Mouse (Mus musculus): Measurements from ENCODE around the gene Mif4gd. TPM values are rescaled to one million over a fixed set of nuclear protein-coding genes. Genes with fewer than 3 reads are reported as not detected.

Mif4gd gene
- polyA plus RNA-seq, 1 experiment from 2014 or later, result 30.0 TPM

DNA sequence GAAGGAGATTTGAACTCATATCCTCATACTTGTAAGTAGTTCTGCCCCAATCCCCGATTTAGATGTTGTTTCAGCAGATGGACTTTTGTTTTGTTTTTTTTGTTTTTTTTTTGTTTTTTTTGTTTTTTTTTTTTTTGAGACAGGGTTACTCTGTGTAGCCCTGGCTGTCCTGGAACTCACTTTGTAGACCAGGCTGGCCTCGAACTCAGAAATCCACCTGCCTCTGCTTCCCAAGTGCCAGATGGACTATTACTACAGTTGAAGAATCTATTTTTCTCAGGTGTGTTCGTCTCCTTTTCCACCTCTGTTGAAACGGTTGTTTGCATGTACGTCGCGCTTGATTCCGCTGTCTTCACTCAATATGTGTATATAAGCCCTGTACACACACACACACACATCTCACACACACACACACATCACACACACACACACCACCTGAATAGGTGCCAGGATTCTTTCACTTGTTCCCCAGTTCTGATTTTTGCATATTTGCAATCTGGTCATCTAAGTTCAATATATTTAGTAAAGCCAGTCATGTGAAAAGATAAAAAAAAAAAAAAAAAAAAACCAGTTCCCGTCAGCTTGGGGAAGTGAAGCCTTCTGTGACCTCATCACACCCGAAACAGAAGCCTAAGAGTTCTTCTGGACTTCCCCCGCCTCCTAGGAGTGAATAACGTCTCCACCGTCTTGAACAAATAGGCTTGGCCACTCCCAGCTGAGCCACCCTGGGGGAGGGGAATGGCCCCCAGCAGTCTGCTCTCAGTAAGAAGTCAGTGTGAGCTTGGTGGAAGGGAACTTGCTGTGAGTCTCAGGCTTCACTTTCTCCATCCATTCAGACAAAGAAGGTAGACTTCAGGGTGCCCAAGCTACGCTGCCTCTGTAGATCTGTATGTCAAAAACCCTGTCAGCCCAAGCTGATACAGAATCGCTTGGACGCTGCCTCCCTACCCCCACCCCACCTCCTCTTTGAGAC, 18.0 kb upstream of the Mif4gd start:
- Histone ChIP-seq H3K9me3 (no peaks in the 10 kb centered on the region), H3K27ac (no peak overlapping the region), H3K36me3 (no peaks in the 10 kb centered on the region), H3K4me1 (replicated peaks) (peaks cover 6% of the 10 kb centered on the region; the same call in 1 of the 2 replicates), H3K9ac (no peak overlapping the region), H3K4me2 (replicated peaks) (peak overlapping the region; percentile 30; the same call in 1 of the 2 replicates), H3K4me3 (replicated peaks) (no peak overlapping the region), H3K27me3 (replicated peaks) (no peaks in the 10 kb centered on the region)
- ATAC-seq, result no peak
- 48% methylated on average over 16 of the region's 16 CpGs for WGBS

DNA sequence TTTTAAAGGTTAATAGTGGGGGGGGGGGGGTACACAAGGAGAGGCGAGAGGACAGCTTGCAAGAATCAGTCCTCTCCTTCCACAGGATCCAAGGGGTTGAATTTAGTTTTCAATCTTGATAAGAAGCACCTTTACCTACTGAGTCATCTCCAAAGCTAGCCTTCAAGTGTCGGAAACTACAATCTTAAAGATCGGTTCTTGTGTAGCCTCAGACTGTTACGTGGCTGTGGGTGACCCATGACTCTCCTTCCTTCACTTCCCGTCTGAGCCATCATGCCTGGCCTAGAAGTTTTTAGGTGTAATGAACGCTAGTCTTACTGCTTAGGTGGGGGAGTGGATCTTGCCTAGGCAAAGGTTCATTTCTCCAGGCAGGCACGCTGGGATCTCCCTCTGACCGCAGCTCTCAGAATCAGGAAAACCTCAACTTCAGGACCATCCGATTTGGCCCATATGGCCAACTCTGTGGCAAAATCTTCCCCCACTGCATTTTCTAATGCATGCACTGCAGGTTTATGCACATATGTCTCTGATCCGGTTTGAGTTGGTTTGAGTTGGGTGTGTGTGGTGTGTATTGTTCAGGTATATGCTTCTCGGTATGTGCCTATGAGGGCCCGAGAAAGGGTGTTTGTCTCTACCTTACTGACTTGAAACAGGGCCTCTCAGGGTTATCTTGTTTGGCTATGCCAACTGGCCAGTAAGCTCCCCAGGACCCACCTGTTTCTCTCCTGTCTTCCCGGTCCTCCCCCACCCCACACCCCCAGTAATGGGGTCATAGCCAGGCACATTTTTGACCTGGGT, 17.2 kb upstream of the Mif4gd start:
- peaks cover 6% of the 10 kb centered on the region; the same call in 1 of the 2 replicates for H3K4me1 ChIP-seq (replicated peaks)
- no peak overlapping the region for H3K27ac ChIP-seq
- WGBS, result 86% methylated on average over 13 of the region's 13 CpGs
- H3K36me3 ChIP-seq, result no peaks in the 10 kb centered on the region
- H3K27me3 ChIP-seq (replicated peaks), result no peaks in the 10 kb centered on the region
- H3K9ac ChIP-seq, result no peak overlapping the region
- no peaks in the 10 kb centered on the region for H3K9me3 ChIP-seq
- no peak overlapping the region for H3K4me2 ChIP-seq (replicated peaks)
- H3K4me3 ChIP-seq (replicated peaks), result no peak overlapping the region
- no peak for ATAC-seq

DNA sequence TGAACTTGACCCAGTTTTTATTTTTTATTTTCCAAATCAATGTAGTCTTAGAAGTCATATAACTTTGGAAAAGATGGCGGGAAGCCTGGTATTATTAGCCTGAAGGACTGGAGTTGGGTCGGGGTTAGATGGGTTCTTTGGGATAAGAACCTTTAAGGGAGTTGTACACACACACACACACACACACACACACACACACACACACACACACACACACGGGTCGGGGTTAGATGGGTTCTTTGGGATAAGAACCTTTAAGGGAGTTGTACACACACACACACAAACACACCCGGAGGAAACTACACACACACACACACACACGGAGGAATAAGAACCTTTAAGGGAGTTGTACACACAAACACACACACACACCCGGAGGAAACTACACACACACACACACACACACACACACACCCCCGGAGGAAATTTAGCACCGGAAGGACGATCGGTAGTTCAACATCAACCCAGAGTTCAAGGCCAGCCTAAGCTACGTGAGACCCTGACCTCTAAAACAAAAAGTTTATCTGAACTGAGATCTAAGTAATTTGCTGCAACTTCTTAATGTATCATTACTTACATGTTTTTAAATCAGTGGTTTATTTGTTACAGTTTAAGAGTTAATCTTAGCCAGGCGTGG, 15.8 kb upstream of the Mif4gd start:
- H3K4me2 ChIP-seq (replicated peaks), result peak overlapping the region; percentile 53
- H3K9ac ChIP-seq, result no peak overlapping the region
- ATAC-seq, result peak; percentile 27
- H3K27ac ChIP-seq, result no peak overlapping the region
- H3K36me3 ChIP-seq, result no peaks in the 10 kb centered on the region
- no peaks in the 10 kb centered on the region for H3K27me3 ChIP-seq (replicated peaks)
- H3K4me1 ChIP-seq (replicated peaks), result peaks cover 6% of the 10 kb centered on the region; the same call in 1 of the 2 replicates
- 50% methylated on average over 13 of the region's 13 CpGs for WGBS
- no peaks in the 10 kb centered on the region for H3K9me3 ChIP-seq
- peak overlapping the region; percentile 70 for H3K4me3 ChIP-seq (replicated peaks)

DNA sequence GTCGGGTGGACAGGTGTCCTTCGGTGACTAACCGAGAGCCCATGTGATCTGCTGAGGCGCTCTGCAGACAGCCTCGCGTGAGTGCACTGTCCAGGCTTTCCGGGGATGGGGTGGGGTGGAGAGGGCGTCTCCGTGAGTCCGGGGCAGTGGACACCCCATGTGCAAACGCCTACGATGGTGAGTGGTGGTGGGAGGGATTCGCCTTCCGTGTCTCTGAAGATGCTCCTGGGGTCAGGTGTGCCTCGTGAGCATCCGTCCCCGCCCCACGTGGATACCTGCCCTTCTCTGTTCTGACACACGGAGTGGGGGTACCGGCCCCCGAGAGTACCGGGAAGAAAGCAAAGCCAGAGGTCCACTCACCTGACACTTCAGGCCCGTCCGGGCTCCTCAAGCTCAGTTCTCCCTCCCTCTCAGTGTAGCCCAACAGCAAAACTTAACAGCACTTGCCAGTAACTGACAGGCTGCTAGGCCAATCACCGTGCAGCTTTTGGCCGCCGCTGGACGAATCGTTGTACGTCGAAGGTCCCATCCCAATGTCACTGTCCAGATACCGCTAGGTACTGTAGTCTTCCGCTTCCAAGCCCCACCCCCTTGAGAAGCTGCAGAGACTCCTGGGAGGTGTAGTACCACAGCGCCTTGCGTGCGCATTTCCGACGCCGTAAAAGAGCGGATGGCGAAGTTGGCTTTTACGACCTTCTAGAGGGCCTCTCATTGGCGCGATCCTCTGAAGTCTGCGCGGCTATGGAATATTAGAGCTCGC, 15.1 kb upstream of the Mif4gd start, which contains the start of gene Slc25a19:
Gene Slc25a19, minus strand, starts transcription at position 591 of the 760 bp plus-strand sequence.
- Histone ChIP-seq H3K27me3 (replicated peaks) (no peaks in the 10 kb centered on the region), H3K9me3 (no peaks in the 10 kb centered on the region), H3K4me1 (replicated peaks) (peaks cover 6% of the 10 kb centered on the region; the same call in 1 of the 2 replicates), H3K4me3 (replicated peaks) (peak within 1 kb of the TSS; percentile 70), H3K27ac (peak within 1 kb of the TSS; percentile 67), H3K36me3 (0 out of 2 replicates have a peak, but pooled peaks cover 2% of the 10 kb centered on the region), H3K4me2 (replicated peaks) (peak within 1 kb of the TSS; percentile 85), H3K9ac (peak within 1 kb of the TSS; percentile 64)
- ATAC-seq, result peak; percentile 99
- WGBS, result under 1% methylated on average over 47 of the region's 47 CpGs

DNA sequence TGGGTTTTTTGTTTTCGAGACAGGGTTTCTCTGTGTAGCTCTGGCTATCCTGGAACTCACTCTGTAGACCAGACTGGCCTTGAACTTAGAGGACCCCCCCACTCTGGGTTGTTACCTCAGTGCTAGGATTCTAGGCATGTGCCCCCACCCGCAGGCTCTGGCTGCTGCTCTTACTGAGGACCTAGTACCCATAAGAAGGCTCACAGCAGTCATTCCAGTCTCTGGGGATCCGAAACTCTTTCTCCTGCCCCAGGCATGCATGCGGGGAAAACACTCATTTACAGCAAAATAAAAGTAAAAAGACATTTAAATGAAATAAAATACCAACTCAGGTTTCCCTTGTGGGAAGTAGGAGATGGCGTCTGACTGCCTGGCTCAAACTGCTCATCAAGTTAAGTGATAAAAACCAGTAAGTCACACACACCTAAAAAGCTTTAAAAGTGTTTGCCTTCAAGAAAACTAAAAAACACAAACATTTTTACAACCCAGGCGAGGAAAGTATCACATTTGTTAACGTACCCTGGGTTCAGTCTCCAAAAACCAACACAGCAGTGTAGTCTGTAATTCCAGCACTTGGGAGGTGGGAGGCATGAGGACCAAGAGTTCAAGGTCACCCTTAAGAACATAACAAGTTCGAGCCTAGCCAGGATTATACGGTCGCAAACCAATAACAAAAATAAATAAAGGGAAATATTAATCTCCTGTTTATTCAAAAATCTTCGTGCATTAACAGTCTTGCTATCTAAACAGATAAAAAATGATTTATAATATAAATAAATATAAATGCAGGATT, 14.3 kb upstream of the Mif4gd start:
- H3K9ac ChIP-seq, result peak overlapping the region; percentile 64
- peak overlapping the region; percentile 67; the same call in 1 of the 2 replicates for H3K27ac ChIP-seq
- ATAC-seq, result no peak
- H3K4me2 ChIP-seq (replicated peaks), result peak overlapping the region; percentile 85
- WGBS, result 46% methylated on average over 11 of the region's 11 CpGs
- H3K4me1 ChIP-seq (replicated peaks), result peaks cover 6% of the 10 kb centered on the region; the same call in 1 of the 2 replicates
- H3K36me3 ChIP-seq, result peaks cover 6% of the 10 kb centered on the region; the same call in 1 of the 2 replicates
- no peaks in the 10 kb centered on the region for H3K9me3 ChIP-seq
- H3K27me3 ChIP-seq (replicated peaks), result no peaks in the 10 kb centered on the region
- H3K4me3 ChIP-seq (replicated peaks), result peak overlapping the region; percentile 70

DNA sequence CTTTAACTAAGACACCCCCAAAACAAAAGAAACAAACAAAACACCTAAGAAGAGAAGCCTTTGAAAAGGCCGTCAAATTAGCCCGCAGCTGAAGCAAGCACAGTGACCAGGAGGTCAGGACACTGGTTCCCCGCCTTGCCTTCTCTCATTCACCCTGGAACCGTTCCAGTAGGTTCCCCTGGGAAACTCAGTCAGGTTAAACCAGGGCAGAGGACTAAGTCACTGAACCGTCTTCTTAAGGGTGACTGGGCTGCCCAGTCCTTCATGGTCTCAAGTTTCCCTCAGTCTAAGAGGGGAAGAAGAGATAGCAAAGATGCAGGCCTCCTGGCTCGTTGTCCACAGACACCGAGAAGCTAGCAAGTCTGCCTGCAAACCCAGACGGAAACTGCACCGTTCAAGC, 13.1 kb upstream of the Mif4gd start:
- Histone ChIP-seq H3K4me3 (replicated peaks) (no peak overlapping the region), H3K4me1 (replicated peaks) (peaks cover 6% of the 10 kb centered on the region; the same call in 1 of the 2 replicates), H3K27ac (no peak overlapping the region), H3K4me2 (replicated peaks) (no peak overlapping the region), H3K27me3 (replicated peaks) (no peaks in the 10 kb centered on the region), H3K9ac (no peak overlapping the region), H3K9me3 (no peaks in the 10 kb centered on the region), H3K36me3 (peaks cover 12% of the 10 kb centered on the region; the same call in 1 of the 2 replicates)
- 83% methylated on average over 9 of the region's 9 CpGs for WGBS
- ATAC-seq, result no peak

DNA sequence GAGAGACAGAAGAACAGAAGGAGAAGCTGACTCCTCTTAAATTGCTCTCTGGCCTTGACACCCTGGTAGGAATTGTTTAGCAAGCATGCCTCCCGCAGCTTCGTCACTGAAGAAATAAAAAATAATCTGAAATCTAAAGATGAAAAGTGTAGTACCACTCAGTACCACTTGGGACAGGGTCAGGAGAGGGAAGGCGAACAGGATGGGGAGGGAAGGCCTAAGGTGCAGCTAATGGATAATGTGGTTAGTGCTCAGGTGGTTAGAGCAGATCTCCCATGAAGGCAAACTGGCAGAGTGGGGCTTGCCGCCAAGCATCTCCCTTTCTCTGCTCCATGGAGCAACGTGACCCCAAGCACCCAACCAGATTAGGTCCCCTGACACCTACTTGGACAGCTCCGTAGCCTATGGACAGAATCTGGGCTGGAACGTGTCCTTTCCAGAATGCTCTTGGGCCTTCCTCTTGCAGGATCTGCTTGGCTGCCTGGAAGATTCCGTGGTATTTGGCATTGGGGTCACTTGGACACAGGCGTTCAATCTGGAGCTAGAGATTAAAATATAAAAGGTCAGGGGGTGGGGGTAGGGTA, 10.8 kb upstream of the Mif4gd start:
- H3K4me3 ChIP-seq (replicated peaks), result no peak overlapping the region
- no peak overlapping the region for H3K27ac ChIP-seq
- no peaks in the 10 kb centered on the region for H3K27me3 ChIP-seq (replicated peaks)
- 70% methylated on average over 9 of the region's 9 CpGs for WGBS
- no peak overlapping the region for H3K4me2 ChIP-seq (replicated peaks)
- H3K9ac ChIP-seq, result no peak overlapping the region
- no peak for ATAC-seq
- H3K4me1 ChIP-seq (replicated peaks), result peaks cover 6% of the 10 kb centered on the region; the same call in 1 of the 2 replicates
- H3K9me3 ChIP-seq, result no peaks in the 10 kb centered on the region
- peaks cover 21% of the 10 kb centered on the region; the same call in 1 of the 2 replicates for H3K36me3 ChIP-seq

DNA sequence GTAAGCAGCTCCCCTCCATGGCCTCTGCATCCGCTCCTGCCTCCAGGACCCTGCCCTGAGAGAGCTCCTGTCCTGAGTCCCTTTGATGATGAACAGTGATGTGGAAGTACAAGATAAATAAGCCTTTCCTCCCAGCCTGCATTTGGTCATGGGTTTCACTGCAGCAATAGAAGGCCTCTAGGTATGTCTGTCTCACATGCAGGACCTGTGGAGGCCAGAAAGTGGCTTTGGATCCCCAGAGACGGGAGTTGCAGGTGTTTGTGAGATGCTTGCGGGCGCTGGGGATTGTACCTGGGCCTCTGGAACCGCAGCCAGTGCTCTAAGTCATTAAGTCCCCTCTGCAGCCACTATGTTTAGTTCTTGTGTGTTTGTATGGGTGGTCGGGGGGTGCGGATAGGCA, 7.2 kb upstream of the Mif4gd start:
- no peak overlapping the region for H3K4me2 ChIP-seq (replicated peaks)
- no peaks in the 10 kb centered on the region for H3K4me1 ChIP-seq (replicated peaks)
- no peak overlapping the region for H3K27ac ChIP-seq
- WGBS, result 93% methylated on average over 7 of the region's 7 CpGs
- no peak overlapping the region for H3K9ac ChIP-seq
- no peaks in the 10 kb centered on the region for H3K9me3 ChIP-seq
- no peaks in the 10 kb centered on the region for H3K27me3 ChIP-seq (replicated peaks)
- H3K36me3 ChIP-seq, result peaks cover 21% of the 10 kb centered on the region; the same call in 1 of the 2 replicates
- ATAC-seq, result no peak
- no peak overlapping the region for H3K4me3 ChIP-seq (replicated peaks)

DNA sequence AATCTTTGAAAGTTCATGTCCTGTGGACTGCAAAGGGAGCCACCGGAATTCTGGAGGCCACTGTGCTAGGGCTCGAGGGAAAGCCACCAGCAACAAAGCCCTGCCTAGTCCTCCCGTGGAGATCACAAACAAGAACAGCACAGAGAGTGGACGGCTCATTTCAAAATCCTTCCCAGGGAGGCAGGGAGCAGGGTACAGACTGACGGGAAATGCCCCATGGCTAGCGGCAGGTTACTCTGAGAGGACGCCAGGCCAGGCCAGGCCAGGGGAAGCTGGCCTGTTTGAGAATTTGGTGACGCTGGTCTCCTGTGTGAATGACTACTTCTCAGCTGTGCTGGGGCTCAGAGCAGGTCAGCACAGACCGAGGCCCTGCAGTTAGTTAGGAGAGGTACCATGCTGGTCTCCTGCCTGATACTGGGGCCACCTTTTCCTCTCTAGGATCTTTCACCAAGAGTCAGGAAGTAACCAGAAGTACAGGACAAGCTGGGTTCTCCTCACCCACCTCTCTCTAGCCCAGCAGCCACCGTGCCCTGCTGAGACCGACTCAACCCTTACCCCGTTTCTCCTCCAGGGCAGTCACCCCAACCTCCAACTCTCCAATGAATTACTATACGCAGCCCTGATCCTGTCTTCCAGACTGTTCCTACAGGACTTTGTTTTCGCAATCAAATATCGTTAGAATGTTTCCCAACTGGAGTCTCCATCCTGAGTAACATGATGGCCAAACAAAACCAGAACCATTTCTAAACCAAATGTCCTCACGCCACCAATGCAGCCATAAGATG, 6.2 kb upstream of the Mif4gd start:
- no peak overlapping the region for H3K4me3 ChIP-seq (replicated peaks)
- ATAC-seq, result no peak
- no peak overlapping the region for H3K27ac ChIP-seq
- H3K9ac ChIP-seq, result no peak overlapping the region
- H3K9me3 ChIP-seq, result no peaks in the 10 kb centered on the region
- H3K4me2 ChIP-seq (replicated peaks), result no peak overlapping the region
- WGBS, result 91% methylated on average over 16 of the region's 16 CpGs
- no peaks in the 10 kb centered on the region for H3K4me1 ChIP-seq (replicated peaks)
- H3K36me3 ChIP-seq, result peaks cover 21% of the 10 kb centered on the region; the same call in 1 of the 2 replicates
- no peaks in the 10 kb centered on the region for H3K27me3 ChIP-seq (replicated peaks)

DNA sequence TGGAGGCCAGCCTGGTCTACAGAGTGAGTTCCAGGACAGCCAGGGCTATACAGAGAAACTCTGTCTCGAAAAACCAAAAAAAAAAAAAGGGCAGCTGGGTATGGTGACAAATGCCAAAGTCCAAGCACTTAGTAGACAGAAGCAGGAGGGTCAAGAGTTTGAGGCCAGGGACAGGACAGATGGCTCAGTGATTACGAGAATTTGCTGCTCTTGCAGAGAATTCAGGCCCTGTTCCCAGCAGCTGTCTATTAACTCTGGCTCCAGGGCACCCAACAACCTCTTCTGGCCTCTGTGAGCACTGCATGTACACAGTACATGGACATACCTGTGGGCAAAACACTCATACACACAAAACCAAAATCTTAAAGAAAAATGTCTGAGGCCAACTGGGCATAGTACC, 5.2 kb upstream of the Mif4gd start:
- Histone ChIP-seq H3K4me1 (replicated peaks) (peaks cover 7% of the 10 kb centered on the region; the same call in 1 of the 2 replicates), H3K36me3 (peaks cover 20% of the 10 kb centered on the region; the same call in 1 of the 2 replicates), H3K4me3 (replicated peaks) (no peak overlapping the region), H3K9me3 (no peaks in the 10 kb centered on the region), H3K27me3 (replicated peaks) (no peaks in the 10 kb centered on the region), H3K9ac (no peak overlapping the region), H3K4me2 (replicated peaks) (no peak overlapping the region), H3K27ac (no peak overlapping the region)
- no peak for ATAC-seq
- 79% methylated on average over 2 of the region's 2 CpGs for WGBS
